Mouse (Mus musculus): Measurements from ENCODE around the gene Tlx2. TPM values are rescaled to one million over a fixed set of nuclear protein-coding genes. Genes with fewer than 3 reads are reported as not detected.

Gene Tlx2
- polyA plus RNA-seq, 1 experiment from 2014 or later: not detected

GRCm38 (mm10) chr6:83098411-83098810 lies 28.3 kb upstream of the Tlx2 start:
- Histone ChIP-seq H3K4me2 (ENCODE audit: low read depth, low read length) (no peak overlapping the region), H3K9ac (replicated peaks) (no peak overlapping the region), H3K36me3 (replicated peaks; ENCODE audit: insufficient read depth, low read length) (no peaks in the 10 kb centered on the region), H3K4me3 (ENCODE audit: low read depth, low read length) (no peak overlapping the region), H3K9me3 (ENCODE audit: low read length) (no peaks in the 10 kb centered on the region), H3K27ac (ENCODE audit: low read depth) (no peak overlapping the region), H3K27me3 (ENCODE audit: insufficient read depth, low read length) (no peaks in the 10 kb centered on the region), H3K4me1 (ENCODE audit: insufficient read depth) (peaks cover 21% of the 10 kb centered on the region)
- 78% methylated on average over 2 of the region's 2 CpGs for WGBS (ENCODE audit: insufficient replicate concordance)
- DNase-seq: no peak
- ATAC-seq: no peak
- TF ChIP-seq CTCF (IDR thresholded peaks at IDR 0.05; ENCODE audit: low read depth): no peak

- H3K4me1 ChIP-seq (ENCODE audit: insufficient read depth): peaks cover 2% of the 10 kb centered on the region; the same call in 1 of the 2 replicates
- H3K4me2 ChIP-seq (ENCODE audit: low read depth, low read length): no peak overlapping the region
- no peaks in the 10 kb centered on the region for H3K9me3 ChIP-seq (ENCODE audit: low read length)
- ATAC-seq (no peak), DNase-seq (no peak)
- 0 out of 2 replicates have a peak, but pooled peaks cover 1% of the 10 kb centered on the region for H3K27me3 ChIP-seq (ENCODE audit: insufficient read depth, low read length)
- H3K27ac ChIP-seq (ENCODE audit: low read depth): no peak overlapping the region
- WGBS (ENCODE audit: insufficient replicate concordance): 51% methylated on average over 6 of the region's 6 CpGs
- no peak overlapping the region for H3K4me3 ChIP-seq (ENCODE audit: low read depth, low read length)
- H3K9ac ChIP-seq (replicated peaks): no peak overlapping the region
- no peaks in the 10 kb centered on the region for H3K36me3 ChIP-seq (replicated peaks; ENCODE audit: insufficient read depth, low read length)
- no peak for TF ChIP-seq CTCF (IDR thresholded peaks at IDR 0.05; ENCODE audit: low read depth)
- no peak for TF ChIP-seq EP300 (IDR thresholded peaks at IDR 0.05; ENCODE audit: low read depth)
Measured at GRCm38 (mm10) chr6:83095968-83096367, 25.9 kb upstream of the Tlx2 start.

- Histone ChIP-seq H3K9ac (replicated peaks) (no peak overlapping the region), H3K27me3 (ENCODE audit: insufficient read depth, low read length) (peaks cover 20% of the 10 kb centered on the region), H3K4me1 (ENCODE audit: insufficient read depth) (peaks cover 2% of the 10 kb centered on the region), H3K4me3 (ENCODE audit: low read depth, low read length) (no peak overlapping the region), H3K4me2 (ENCODE audit: low read depth, low read length) (no peak overlapping the region), H3K9me3 (ENCODE audit: low read length) (no peaks in the 10 kb centered on the region), H3K27ac (ENCODE audit: low read depth) (no peak overlapping the region; the same call in 1 of the 2 replicates), H3K36me3 (replicated peaks; ENCODE audit: insufficient read depth, low read length) (no peaks in the 10 kb centered on the region)
- no peak for ATAC-seq
- 17% methylated on average over 6 of the region's 6 CpGs for WGBS (ENCODE audit: insufficient replicate concordance)
- no peak for DNase-seq
- TF ChIP-seq CTCF (IDR thresholded peaks at IDR 0.05; ENCODE audit: low read depth) (no peak), EP300 (IDR thresholded peaks at IDR 0.05; ENCODE audit: low read depth) (no peak)
Measured at GRCm38 (mm10) chr6:83092416-83093127, 22.5 kb upstream of the Tlx2 start.

- WGBS (ENCODE audit: insufficient replicate concordance): 20% methylated on average over 9 of the region's 9 CpGs
- Histone ChIP-seq H3K36me3 (replicated peaks; ENCODE audit: insufficient read depth, low read length) (no peaks in the 10 kb centered on the region), H3K9me3 (ENCODE audit: low read length) (no peaks in the 10 kb centered on the region), H3K27me3 (ENCODE audit: insufficient read depth, low read length) (peaks cover 62% of the 10 kb centered on the region), H3K4me1 (ENCODE audit: insufficient read depth) (peaks cover 12% of the 10 kb centered on the region), H3K27ac (ENCODE audit: low read depth) (no peak overlapping the region), H3K4me2 (ENCODE audit: low read depth, low read length) (peak overlapping the region; percentile 55), H3K9ac (replicated peaks) (no peak overlapping the region), H3K4me3 (ENCODE audit: low read depth, low read length) (peak overlapping the region; percentile 21; the same call in 1 of the 2 replicates)
- ATAC-seq: no peak
- no peak for DNase-seq
- TF ChIP-seq CTCF (IDR thresholded peaks at IDR 0.05; ENCODE audit: low read depth): no peak
- TF ChIP-seq EP300 (IDR thresholded peaks at IDR 0.05; ENCODE audit: low read depth): no peak
Measured at GRCm38 (mm10) chr6:83087926-83088260, 17.8 kb upstream of the Tlx2 start.

- Histone ChIP-seq H3K9ac (replicated peaks) (no peak overlapping the region), H3K4me1 (ENCODE audit: insufficient read depth) (peaks cover 12% of the 10 kb centered on the region), H3K27ac (ENCODE audit: low read depth) (no peak overlapping the region), H3K4me2 (ENCODE audit: low read depth, low read length) (peak overlapping the region; percentile 55), H3K9me3 (ENCODE audit: low read length) (no peaks in the 10 kb centered on the region), H3K27me3 (ENCODE audit: insufficient read depth, low read length) (peaks cover 66% of the 10 kb centered on the region), H3K4me3 (ENCODE audit: low read depth, low read length) (peak overlapping the region; percentile 21), H3K36me3 (replicated peaks; ENCODE audit: insufficient read depth, low read length) (0 out of 2 replicates have a peak, but pooled peaks cover 1% of the 10 kb centered on the region)
- ATAC-seq: no peak
- no peak for DNase-seq
- TF ChIP-seq CTCF (IDR thresholded peaks at IDR 0.05; ENCODE audit: low read depth): no peak
- TF ChIP-seq EP300 (IDR thresholded peaks at IDR 0.05; ENCODE audit: low read depth): no peak
- 6% methylated on average over 47 of the region's 47 CpGs for WGBS (ENCODE audit: insufficient replicate concordance)
Measured at GRCm38 (mm10) chr6:83087205-83087925, 17.3 kb upstream of the Tlx2 start.
